Mouse (Mus musculus) adrenal gland, postnatal 25 days (tissue): Measurements from ENCODE around the gene Iqck. TPM values are rescaled to one million over a fixed set of nuclear protein-coding genes. Genes with fewer than 3 reads are reported as not detected.

Source experiments
- DNase-seq: peaks from one replicate; pipeline ENCODE4 v3.0.0; 2021; ENCODE audit warnings: mixed read lengths
- total RNA-seq: library from RNA; stranded (reverse); gene quantifications from 2 replicates; pipeline ENCODE4 v1.2.3, GENCODE M21; 2021

Iqck gene
- total RNA-seq, 1 experiment from 2014 or later = 18.9 TPM

GRCm38 (mm10) chr7:118911571-118911970, 56.0 kb downstream of the Iqck start:
- DNase-seq = no peak

- DNase-seq = no peak
These were observed 56.5 kb downstream of the Iqck start for GRCm38 (mm10) chr7:118912049-118912490.

- no peak for DNase-seq
These were observed 59.1 kb downstream of the Iqck start for GRCm38 (mm10) chr7:118914561-118915165.

GRCm38 (mm10) chr7:118919261-118920006, 63.9 kb downstream of the Iqck start:
- DNase-seq = no peak

- no peak for DNase-seq
These were observed 67.1 kb downstream of the Iqck start for GRCm38 (mm10) chr7:118922441-118923202.

GRCm38 (mm10) chr7:118925547-118925946, 70.0 kb downstream of the Iqck start:
- DNase-seq = no peak

- DNase-seq = no peak
These were observed 71.1 kb downstream of the Iqck start for GRCm38 (mm10) chr7:118926516-118927260.

GRCm38 (mm10) chr7:118927279-118927678, 71.7 kb downstream of the Iqck start:
- DNase-seq = no peak

GRCm38 (mm10) chr7:118928316-118928715, 72.8 kb downstream of the Iqck start:
- DNase-seq = no peak

- DNase-seq = no peak
These were observed 73.4 kb downstream of the Iqck start for GRCm38 (mm10) chr7:118928916-118929315.

- DNase-seq = peak; percentile 46
These were observed 74.2 kb downstream of the Iqck start for GRCm38 (mm10) chr7:118929601-118930311.

- DNase-seq = no peak
These were observed 76.2 kb downstream of the Iqck start for GRCm38 (mm10) chr7:118931502-118932395.

GRCm38 (mm10) chr7:118935306-118935705, 79.8 kb downstream of the Iqck start:
- peak; percentile 66 for DNase-seq

- DNase-seq = no peak
These were observed 81.3 kb downstream of the Iqck start for GRCm38 (mm10) chr7:118936844-118937243.

- DNase-seq = no peak
These were observed 82.2 kb downstream of the Iqck start for GRCm38 (mm10) chr7:118937469-118938387.

GRCm38 (mm10) chr7:118942297-118942696, 86.7 kb downstream of the Iqck start:
- no peak for DNase-seq

GRCm38 (mm10) chr7:118943170-118943569, 87.6 kb downstream of the Iqck start:
- DNase-seq = no peak

- DNase-seq = no peak
These were observed 89.3 kb downstream of the Iqck start for GRCm38 (mm10) chr7:118944884-118945283.

GRCm38 (mm10) chr7:118947241-118947640, 91.7 kb downstream of the Iqck start:
- no peak for DNase-seq
